Mouse (Mus musculus) ES-E14 (cell line): ENCODE measurements around the gene Celsr1.

Experiments
- CHD2 ChIP-seq: IDR thresholded peaks from 2 replicates; pipeline ENCODE4 v1.6.1; 2014; ENCODE audit warnings: mild to moderate bottlenecking, low read depth, low read length, inconsistent platforms
- HCFC1 ChIP-seq: IDR thresholded peaks from 2 replicates; pipeline ENCODE4 v1.6.1; 2012; ENCODE audit warnings: low read length, inconsistent platforms, borderline replicate concordance; ENCODE audit not compliant: insufficient read depth
- MAFK ChIP-seq: IDR thresholded peaks from 2 replicates; pipeline ENCODE4 v1.6.1; 2014; ENCODE audit warnings: mild to moderate bottlenecking, low read depth, low read length, inconsistent platforms; ENCODE audit not compliant: insufficient read depth
- ZC3H11A ChIP-seq: IDR thresholded peaks from 2 replicates; pipeline ENCODE4 v1.6.1; 2012; ENCODE audit warnings: low read depth, mild to moderate bottlenecking, inconsistent platforms, low read length, borderline replicate concordance
- ZNF384 ChIP-seq: IDR thresholded peaks from 2 replicates; pipeline ENCODE4 v1.6.1; 2012; ENCODE audit warnings: low read depth, low read length, inconsistent platforms

DNA sequence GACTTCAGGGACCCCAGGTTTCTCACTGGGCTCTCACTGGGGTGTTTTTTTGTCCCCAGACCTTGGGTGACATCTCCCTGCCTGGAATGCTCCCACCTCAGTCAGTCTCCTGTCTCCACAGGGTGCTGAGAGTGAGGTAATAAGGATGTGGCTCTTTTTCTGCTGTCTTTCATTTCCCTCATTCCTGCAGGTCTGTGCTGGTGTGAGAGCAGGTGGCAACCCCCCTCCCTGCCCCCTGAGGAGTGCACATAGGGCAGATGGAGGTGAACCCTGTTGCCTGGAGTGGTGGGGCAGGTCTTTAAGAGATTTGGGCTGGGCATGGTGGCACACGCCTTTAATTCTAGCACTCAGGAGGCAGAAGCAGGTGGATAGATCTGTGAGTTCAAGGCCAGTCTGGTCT, 37.6 kb upstream of the Celsr1 start:
- no peak for TF ChIP-seq HCFC1
- no peak for TF ChIP-seq ZC3H11A
- TF ChIP-seq MAFK: no peak
- TF ChIP-seq ZNF384: no peak
- no peak for TF ChIP-seq CHD2
